Comparison of ENCODE assay signal across 7 mouse cellular contexts in the genomic region with DNA sequence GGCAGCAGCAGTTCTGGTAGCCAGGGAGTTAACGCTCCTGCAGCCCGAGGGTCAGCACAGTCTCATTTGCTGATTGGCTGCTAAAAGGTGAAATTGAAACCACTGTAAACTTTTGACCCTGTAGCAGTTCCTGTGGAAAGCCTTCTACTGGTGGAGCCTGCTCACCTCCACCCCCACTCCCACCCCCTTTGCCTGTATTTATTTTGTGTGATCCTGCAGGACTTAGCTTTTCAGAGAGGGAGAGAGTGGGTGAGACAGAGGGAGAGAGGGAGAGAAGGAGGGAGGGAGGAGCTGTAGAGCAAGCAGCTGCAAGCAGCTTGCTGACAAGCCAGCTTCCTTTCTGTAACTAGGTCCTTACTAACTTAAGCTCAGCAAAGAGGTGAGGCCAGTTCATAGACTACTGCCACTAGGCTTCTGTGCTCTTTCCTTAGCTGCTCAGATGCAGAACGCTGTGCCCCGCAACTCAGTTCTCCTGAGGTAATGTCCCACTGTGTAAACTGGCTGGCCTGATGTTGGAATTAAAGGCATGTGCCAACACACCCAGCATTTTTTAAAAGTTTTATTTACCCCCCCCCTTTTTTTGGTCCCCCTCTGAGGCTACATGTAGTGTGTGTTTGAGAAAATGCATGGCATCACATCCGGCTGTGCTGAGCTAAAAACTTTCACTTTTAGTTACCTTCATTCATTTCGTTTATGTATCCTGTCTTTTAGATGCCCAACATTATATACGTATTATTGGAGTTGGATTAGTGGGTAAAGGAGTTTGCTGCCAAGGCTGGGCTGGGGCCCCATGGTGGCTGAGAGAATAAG. TPM values are rescaled to one million over a fixed set of nuclear protein-coding genes. Genes with fewer than 3 reads are reported as not detected.
DNase-seq lines count a peak whose midpoint lies in the region; ATAC-seq lines count a peak whose summit lies in the region.

No protein-coding gene starts in this region.

- no peaks in the 10 kb centered on the region; the same call in 1 of the 2 replicates for H3K36me3 ChIP-seq in intestine, embryonic 15.5 days
- H3K36me3 ChIP-seq in liver, embryonic 15.5 days (replicated peaks) = no peaks in the 10 kb centered on the region

- no peaks in the 10 kb centered on the region for H3K9me3 ChIP-seq in intestine, embryonic 15.5 days
- H3K9me3 ChIP-seq in liver, embryonic 15.5 days (replicated peaks) = no peaks in the 10 kb centered on the region

- H3K4me2 ChIP-seq in intestine, embryonic 15.5 days (replicated peaks) = peak overlapping the region; percentile 62
- H3K4me2 ChIP-seq in liver, embryonic 15.5 days = peak overlapping the region; percentile 60

- H3K4me1 ChIP-seq in intestine, embryonic 15.5 days (replicated peaks) = peaks cover 18% of the 10 kb centered on the region; the same call in 1 of the 2 replicates
- peaks cover 21% of the 10 kb centered on the region; the same call in 1 of the 2 replicates for H3K4me1 ChIP-seq in liver, embryonic 15.5 days (replicated peaks)

- H3K27me3 ChIP-seq in intestine, embryonic 15.5 days (replicated peaks) = no peaks in the 10 kb centered on the region
- no peaks in the 10 kb centered on the region for H3K27me3 ChIP-seq in liver, embryonic 15.5 days

- H3K4me3 ChIP-seq in intestine, embryonic 15.5 days (replicated peaks) = peak overlapping the region; percentile 28
- H3K4me3 ChIP-seq in liver, embryonic 15.5 days (replicated peaks) = peak overlapping the region; percentile 17

- H3K27ac ChIP-seq in intestine, embryonic 15.5 days = peak overlapping the region; percentile 96
- peak overlapping the region; percentile 68; the same call in 1 of the 2 replicates for H3K27ac ChIP-seq in liver, embryonic 15.5 days (replicated peaks)

- DNase-seq in Muller cell, postnatal 12 days (ENCODE audit: inconsistent ontology term) = peak; percentile 88
- peak; percentile 65 for DNase-seq in gonadal fat pad, adult 2 months (ENCODE audit: low read depth)
- peak; percentile 67 for DNase-seq in neural tube, embryonic 10.5 days (ENCODE audit: extremely low spot score, low spot score)
- peak; percentile 60 for DNase-seq in thymus, postnatal 25 days

- ATAC-seq in common myeloid progenitor, adult 5-6 weeks (replicated peaks; ENCODE audit: low read depth, poor library complexity, severe bottlenecking) = peak; percentile 73
- ATAC-seq in intestine, embryonic 15.5 days = peak; percentile 93
- ATAC-seq in liver, embryonic 15.5 days (ENCODE audit: insufficient read depth) = peak; percentile 74

- WGBS in intestine, embryonic 15.5 days = 8% methylated on average over 7 of the region's 7 CpGs
- WGBS in liver, embryonic 15.5 days (ENCODE audit: insufficient replicate concordance) = 33% methylated on average over 7 of the region's 7 CpGs

- peak overlapping the region; percentile 15; the same call in 1 of the 2 replicates for H3K9ac ChIP-seq in intestine, embryonic 15.5 days
- no peak overlapping the region for H3K9ac ChIP-seq in liver, embryonic 15.5 days

RNA-seq across cellular contexts. Expression of a gene that starts 38.9 kb away (rescaled TPM):
- total RNA-seq in common myeloid progenitor, adult 5-6 weeks (2017) = 26.7 and 39.7 TPM in 2 replicates
- polyA plus RNA-seq in gonadal fat pad, adult 2 months (2012; rRNA removed) = 31.5 and 31.9 TPM in 2 replicates
- polyA plus RNA-seq in intestine, embryonic 15.5 days (2015; fragmentation: Nextera tagmentation; extraction: Ambion mirVana) = 10.8 TPM in 2 replicates
- polyA plus RNA-seq in liver, embryonic 15.5 days (2015; fragmentation: Nextera tagmentation; extraction: Ambion mirVana) = 3.5 and 3.7 TPM in 2 replicates

Comparison
In these comparisons a context has a peak if more than half of its experiments do, and no peak if none do; other contexts are left out.
1. Peak in every context shown above with its lines: DNase-seq, ATAC-seq, H3K4me3 ChIP-seq and H3K27ac ChIP-seq.